Mouse (Mus musculus): Measurements from ENCODE around the gene Hist1h1t.

GRCm38 (mm10) chr13:23705751-23706356 lies 10.2 kb downstream of the Hist1h1t start:
- TF ChIP-seq CTCF (IDR thresholded peaks at IDR 0.05; ENCODE audit: borderline replicate concordance, insufficient read depth, low read depth, low read length) = no peak
- no peak for TF ChIP-seq POLR2A (IDR thresholded peaks at IDR 0.05; ENCODE audit: borderline replicate concordance, insufficient read depth, low read length)
